Mouse (Mus musculus) c-Kit-positive CD71-positive TER-119-negative erythroid progenitor cells, embryonic 14.5 days (primary cell): ENCODE results near the gene Astl.
A peak's percentile ranks its signal among the peaks of the same experiment; 100 is the strongest.

ENCODE experiments used
- DNase-seq: peaks from one replicate; pipeline ENCODE4 v3.0.0-alpha.2; 2013; ENCODE audit warnings: low read depth

Gene Astl

GRCm38 (mm10) chr2:127324456-127324855 is 14.0 kb upstream of the Astl start:
- DNase-seq = no peak

GRCm38 (mm10) chr2:127328090-127328851 is 10.2 kb upstream of the Astl start:
- DNase-seq = no peak

GRCm38 (mm10) chr2:127332807-127333570 is 5.5 kb upstream of the Astl start:
- no peak for DNase-seq

GRCm38 (mm10) chr2:127333945-127334603 is 4.4 kb upstream of the Astl start:
- no peak for DNase-seq

- DNase-seq = no peak
Observed at GRCm38 (mm10) chr2:127335078-127335541, 3.3 kb upstream of the Astl start.

- DNase-seq = no peak
Observed at GRCm38 (mm10) chr2:127335767-127336496, 2.5 kb upstream of the Astl start, which contains the start of gene Dusp2. Dusp2 (plus strand) TSS chr2:127336159.

GRCm38 (mm10) chr2:127336497-127336832 is 2.0 kb upstream of the Astl start:
- DNase-seq = no peak

- no peak for DNase-seq
Observed at GRCm38 (mm10) chr2:127336885-127337284, 1.6 kb upstream of the Astl start.

- no peak for DNase-seq
Observed at GRCm38 (mm10) chr2:127337531-127337930, 908 bp upstream of the Astl start.

- no peak for DNase-seq
Observed at GRCm38 (mm10) chr2:127338012-127338411, 427 bp upstream of the Astl start.

- DNase-seq = no peak
Observed at GRCm38 (mm10) chr2:127338833-127339232, 394 bp downstream of the Astl start.

GRCm38 (mm10) chr2:127339262-127339661 is 823 bp downstream of the Astl start:
- no peak for DNase-seq

GRCm38 (mm10) chr2:127341159-127341558 is 2.7 kb downstream of the Astl start:
- no peak for DNase-seq

- no peak for DNase-seq
Observed at GRCm38 (mm10) chr2:127346334-127346733, 7.9 kb downstream of the Astl start.

- DNase-seq = no peak
Observed at GRCm38 (mm10) chr2:127347147-127347985, 8.9 kb downstream of the Astl start.

GRCm38 (mm10) chr2:127353881-127354280 is 15.4 kb downstream of the Astl start:
- DNase-seq = no peak

- peak; percentile 81 for DNase-seq
Observed at GRCm38 (mm10) chr2:127362459-127363281, 24.2 kb downstream of the Astl start, which contains the start of gene Adra2b. Adra2b (plus strand) TSS chr2:127363208.

GRCm38 (mm10) chr2:127363282-127363652 is 24.8 kb downstream of the Astl start:
- no peak for DNase-seq

GRCm38 (mm10) chr2:127363696-127364095 is 25.3 kb downstream of the Astl start:
- no peak for DNase-seq

- no peak for DNase-seq
Observed at GRCm38 (mm10) chr2:127364452-127364851, 26.0 kb downstream of the Astl start.
